Mouse (Mus musculus) T-cell, adult 2 months (primary cell): ENCODE measurements around the gene Dgkh.
"Not testable (repeated sequence)": the region's sequence is repeated elsewhere in the genome, so short reads cannot be mapped to it uniquely, and the experiment has no call there.

Source experiments
- DNase-seq: peaks from one replicate; pipeline ENCODE4 v3.0.0; 2022; ENCODE audit warnings: low spot score

The Dgkh gene

GRCm38 (mm10) chr14:78732617-78733312 is at the start of gene Dgkh:
Dgkh (minus strand) TSS chr14:78732776.
- peak; percentile 70 for DNase-seq

GRCm38 (mm10) chr14:78777215-78777614 is 44.6 kb upstream of the Dgkh start:
- no peak for DNase-seq

GRCm38 (mm10) chr14:78776659-78777058 is 44.1 kb upstream of the Dgkh start:
- DNase-seq: no peak

- DNase-seq: no peak
Measured at GRCm38 (mm10) chr14:78775699-78776098, 43.1 kb upstream of the Dgkh start.

- DNase-seq: no peak
Measured at GRCm38 (mm10) chr14:78775226-78775625, 42.6 kb upstream of the Dgkh start.

- no peak for DNase-seq
Measured at GRCm38 (mm10) chr14:78770457-78770856, 37.9 kb upstream of the Dgkh start.

GRCm38 (mm10) chr14:78761064-78761463 is 28.5 kb upstream of the Dgkh start:
- DNase-seq: no peak

GRCm38 (mm10) chr14:78759491-78759890 is 26.9 kb upstream of the Dgkh start:
- no peak for DNase-seq

GRCm38 (mm10) chr14:78755316-78755715 is 22.7 kb upstream of the Dgkh start:
- no peak for DNase-seq

- DNase-seq: no peak
Measured at GRCm38 (mm10) chr14:78748692-78749091, 16.1 kb upstream of the Dgkh start.

- no peak for DNase-seq
Measured at GRCm38 (mm10) chr14:78747969-78748651, 15.5 kb upstream of the Dgkh start.

GRCm38 (mm10) chr14:78747454-78747853 is 14.9 kb upstream of the Dgkh start:
- no peak for DNase-seq

- no peak for DNase-seq
Measured at GRCm38 (mm10) chr14:78734605-78735004, 2.0 kb upstream of the Dgkh start.

GRCm38 (mm10) chr14:78734203-78734602 is 1.6 kb upstream of the Dgkh start:
- DNase-seq: not testable (repeated sequence)

- no peak for DNase-seq
Measured at GRCm38 (mm10) chr14:78733366-78734076, 945 bp upstream of the Dgkh start.

- no peak for DNase-seq
Measured at GRCm38 (mm10) chr14:78731852-78732616, 542 bp downstream of the Dgkh start.

GRCm38 (mm10) chr14:78731240-78731639 is 1.3 kb downstream of the Dgkh start:
- no peak for DNase-seq

- no peak for DNase-seq
Measured at GRCm38 (mm10) chr14:78725976-78726375, 6.6 kb downstream of the Dgkh start.

- DNase-seq: peak; percentile 9
Measured at GRCm38 (mm10) chr14:78725307-78725956, 7.1 kb downstream of the Dgkh start.

- peak; percentile 29 for DNase-seq
Measured at GRCm38 (mm10) chr14:78724414-78725306, 7.9 kb downstream of the Dgkh start.

- not testable (repeated sequence) for DNase-seq
Measured at GRCm38 (mm10) chr14:78723655-78724054, 8.9 kb downstream of the Dgkh start.
